Mouse (Mus musculus) ovary, adult 18-20 months (tissue): Measurements from ENCODE around the gene Artn.

Experiments
- DNase-seq: peaks from one replicate; pipeline ENCODE4 v3.0.0; 2022; ENCODE audit warnings: low spot score, mixed read lengths

The Artn gene

DNA sequence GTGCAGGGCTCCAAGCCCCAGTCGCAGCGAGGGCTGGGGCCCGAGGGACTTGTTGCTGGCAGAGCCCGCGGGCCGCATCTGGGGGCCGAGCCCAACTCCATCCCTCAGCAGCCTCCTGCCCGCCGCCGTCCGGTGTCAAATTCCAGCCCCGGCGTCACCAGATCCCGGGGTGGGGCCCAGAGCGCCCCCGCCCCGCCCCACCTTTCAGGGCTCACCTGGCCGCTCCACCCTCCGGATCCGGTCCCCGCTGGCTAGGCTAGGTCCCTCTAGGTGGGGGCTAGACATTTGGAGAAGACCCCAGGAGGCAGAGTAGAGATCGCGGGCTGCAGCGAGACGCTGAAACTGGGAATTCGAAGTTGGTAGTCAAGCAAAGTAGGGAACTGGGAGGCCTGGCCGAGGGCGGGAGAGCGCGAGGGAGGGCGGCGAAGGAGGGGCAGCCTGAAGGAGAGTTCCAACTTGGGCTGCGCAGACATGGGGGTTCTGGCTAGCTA, at the start of gene Artn:
Artn (minus strand) TSS at position 373 of the 491 bp plus-strand sequence.
- no peak for DNase-seq

DNA sequence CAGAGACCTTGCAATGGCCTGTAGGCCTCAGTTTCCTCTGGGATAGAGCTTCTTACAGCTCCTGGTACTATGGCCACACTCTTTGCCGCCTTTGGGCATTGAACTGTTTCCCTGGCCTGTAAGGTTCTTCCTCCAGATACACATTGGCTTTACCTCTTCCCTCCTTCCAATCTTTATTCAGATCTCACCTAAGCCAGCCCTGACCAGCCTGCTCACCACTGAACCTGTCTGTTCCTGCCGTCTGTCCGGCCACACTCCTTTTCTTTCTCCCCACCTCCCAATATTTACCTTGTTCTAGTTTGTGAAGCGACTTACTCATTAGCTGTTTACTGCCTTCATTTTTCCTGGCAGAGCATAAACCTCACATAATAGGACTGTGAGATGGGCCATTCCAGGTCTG, 49.6 kb upstream of the Artn start:
- DNase-seq, result no peak

GRCm38 (mm10) chr4:117978282-117978681, 48.7 kb upstream of the Artn start:
- DNase-seq, result no peak

DNA sequence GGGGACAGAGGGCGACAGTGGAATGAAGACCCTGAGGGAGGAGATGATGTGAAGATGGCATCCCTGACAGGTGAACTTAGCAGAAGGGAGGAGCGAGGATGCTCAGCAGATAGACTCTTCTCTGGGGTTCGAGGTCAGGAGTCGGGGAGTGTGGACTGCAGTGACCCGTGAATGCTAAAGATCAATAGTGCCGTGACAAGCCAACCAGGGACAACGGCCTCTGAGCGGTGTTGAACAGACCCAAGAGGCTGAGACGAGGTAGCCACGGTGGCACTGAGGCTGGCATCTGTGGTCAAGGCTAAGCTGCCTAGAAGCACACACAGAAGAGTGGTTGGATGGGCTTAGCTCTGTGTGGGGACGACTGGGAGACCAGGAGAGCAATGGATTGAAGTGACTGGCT, 48.3 kb upstream of the Artn start:
- DNase-seq, result no peak

DNA sequence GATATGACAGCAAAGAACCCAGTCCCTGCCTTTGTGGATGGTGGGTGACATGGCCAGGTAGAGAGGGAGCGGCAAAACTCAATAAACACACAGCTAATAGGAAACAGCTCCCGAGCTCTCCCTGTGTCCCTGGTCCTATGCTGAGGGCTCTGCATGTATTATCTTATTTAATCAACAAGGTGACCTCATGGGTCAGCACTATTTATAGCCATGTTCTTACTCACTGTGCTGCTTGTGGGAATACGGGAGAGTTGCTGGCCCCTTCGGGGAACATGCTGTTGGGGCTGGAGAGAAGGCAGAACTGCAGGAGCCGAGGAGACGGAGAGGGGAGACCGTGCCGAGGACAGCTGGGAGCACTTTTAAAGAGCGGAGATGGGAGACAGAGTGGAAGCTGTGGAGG, 47.8 kb upstream of the Artn start:
- no peak for DNase-seq

DNA sequence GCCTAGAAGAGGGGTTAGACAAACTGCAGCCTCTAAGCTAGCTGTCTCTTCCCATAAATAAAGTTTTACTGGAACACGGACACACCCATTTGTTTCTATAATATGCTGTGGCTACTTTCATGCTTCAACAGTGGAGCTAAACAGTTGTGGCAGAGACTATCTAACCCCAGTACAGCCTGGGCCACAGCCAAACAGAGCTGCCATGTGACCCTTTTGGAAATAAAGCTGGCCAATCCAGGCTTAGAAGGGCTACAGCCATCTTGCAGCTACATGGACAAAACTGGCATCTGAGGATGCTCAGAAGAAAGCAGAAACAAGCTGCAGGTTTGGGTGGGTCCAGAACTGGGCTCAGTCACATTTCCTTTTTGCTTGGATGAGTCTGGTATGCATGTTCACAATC, 46.3 kb upstream of the Artn start:
- DNase-seq, result no peak

DNA sequence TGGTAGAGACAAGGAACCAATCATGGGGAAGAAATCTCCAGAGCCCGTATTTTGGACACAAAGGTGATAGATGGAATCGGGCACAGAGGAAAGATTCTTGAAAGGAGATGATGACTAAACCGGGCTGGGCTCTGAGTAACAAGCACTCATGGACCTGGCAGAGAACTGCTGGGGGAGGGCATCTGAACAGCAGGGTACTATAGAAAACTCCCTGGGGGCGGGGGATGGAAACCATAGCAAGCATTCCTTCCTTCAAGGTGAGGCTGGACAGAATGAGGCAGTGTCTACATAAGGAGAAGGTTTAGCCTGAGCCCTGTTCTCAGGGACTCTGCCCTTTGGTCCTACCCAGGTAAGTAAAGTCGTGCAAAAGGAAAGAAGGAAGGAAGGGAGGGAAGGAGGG, 45.2 kb upstream of the Artn start:
- DNase-seq, result no peak

GRCm38 (mm10) chr4:117972999-117973398, 43.4 kb upstream of the Artn start:
- DNase-seq, result no peak

GRCm38 (mm10) chr4:117964346-117965025, 34.9 kb upstream of the Artn start:
- no peak for DNase-seq

DNA sequence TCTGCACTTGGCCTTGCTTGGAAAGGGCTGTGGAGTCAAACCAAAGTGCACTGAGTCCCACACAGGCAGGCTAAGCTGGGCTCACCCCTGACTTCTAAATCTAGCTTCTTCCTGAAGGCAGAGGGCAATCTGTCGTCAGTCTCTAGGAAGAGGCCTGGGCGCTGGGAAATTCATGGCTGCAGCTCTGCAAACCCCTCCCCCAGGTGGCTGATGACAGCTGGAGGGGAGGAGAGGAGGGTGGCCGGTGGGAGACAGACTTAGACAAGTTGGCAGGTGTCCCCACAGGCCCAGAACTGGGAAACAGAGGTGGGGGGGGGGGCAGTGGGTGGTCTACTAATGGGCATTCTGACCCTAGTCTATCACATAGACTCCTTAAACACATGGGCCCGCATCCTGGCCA, 27.9 kb upstream of the Artn start:
- no peak for DNase-seq

GRCm38 (mm10) chr4:117947493-117947892, 17.9 kb upstream of the Artn start:
- DNase-seq, result no peak

- peak; percentile 25 for DNase-seq
These were observed 17.2 kb upstream of the Artn start for GRCm38 (mm10) chr4:117946639-117947305.

- no peak for DNase-seq
These were observed 13.8 kb upstream of the Artn start for GRCm38 (mm10) chr4:117943317-117943716.

- no peak for DNase-seq
These were observed 7.4 kb upstream of the Artn start for GRCm38 (mm10) chr4:117936964-117937363.

DNA sequence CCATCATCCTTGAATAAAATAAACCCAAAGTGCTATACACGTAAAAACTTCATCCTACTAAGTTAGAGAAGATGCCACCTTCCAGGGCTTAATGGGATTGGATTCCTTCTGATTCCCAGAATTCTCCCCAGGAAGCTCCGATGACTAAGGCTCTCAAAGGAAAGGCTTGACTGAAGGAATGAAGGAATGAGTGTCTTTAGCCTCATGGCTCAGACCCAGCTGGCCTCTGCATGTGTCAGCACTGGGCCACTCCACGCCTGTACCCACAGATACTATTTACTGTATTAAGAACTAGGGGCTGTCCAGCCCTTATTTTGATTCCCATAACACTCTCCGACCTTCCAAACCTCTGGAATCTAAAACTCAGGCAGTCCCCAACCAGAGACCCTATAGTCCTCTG, 4.5 kb upstream of the Artn start:
- DNase-seq, result no peak

- DNase-seq, result no peak
These were observed 3.7 kb upstream of the Artn start for GRCm38 (mm10) chr4:117933248-117933647.

GRCm38 (mm10) chr4:117928699-117929241, 793 bp downstream of the Artn start:
- DNase-seq, result no peak

- DNase-seq, result no peak
These were observed 1.3 kb downstream of the Artn start for GRCm38 (mm10) chr4:117928234-117928633.

- DNase-seq, result no peak
These were observed 2.7 kb downstream of the Artn start for GRCm38 (mm10) chr4:117926545-117927482.

DNA sequence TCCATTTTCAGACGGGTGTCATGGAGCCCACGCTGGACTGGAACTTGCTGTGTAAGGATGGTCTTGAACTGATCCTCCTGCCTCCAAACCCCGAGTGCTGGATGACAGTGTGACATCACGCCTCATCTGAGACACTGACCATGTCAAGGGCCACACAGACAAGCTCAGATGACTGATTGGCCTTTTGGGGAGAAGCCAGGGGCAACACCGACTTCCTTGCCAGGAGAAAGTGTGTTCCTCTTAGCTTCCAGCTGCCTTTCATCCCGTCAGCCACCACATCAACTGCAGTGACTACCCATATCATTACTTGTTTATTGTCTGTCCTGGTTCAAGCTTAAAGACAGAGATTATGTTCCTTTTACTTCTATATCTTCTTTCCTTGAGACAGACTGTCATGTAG, 4.6 kb downstream of the Artn start:
- no peak for DNase-seq

DNA sequence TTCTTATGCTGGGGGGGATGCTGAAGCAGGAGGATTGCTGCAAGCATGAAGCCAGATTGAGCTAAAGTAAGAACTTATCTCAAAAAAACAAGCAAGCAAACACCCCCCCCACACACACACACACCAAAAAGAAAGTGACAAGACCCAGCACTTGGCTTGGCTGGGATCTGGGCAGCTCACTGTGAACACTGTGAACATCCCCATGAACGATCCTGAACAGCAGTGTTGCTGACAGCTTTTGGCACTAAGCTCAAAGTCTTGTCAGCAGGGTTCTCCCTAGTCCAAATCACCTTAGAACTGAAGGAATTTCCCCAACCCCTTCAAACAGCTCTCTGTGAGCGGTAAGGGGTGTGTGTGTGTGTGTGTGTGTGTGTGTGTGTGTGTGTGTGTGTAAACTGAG, 6.1 kb downstream of the Artn start:
- DNase-seq, result no peak

DNA sequence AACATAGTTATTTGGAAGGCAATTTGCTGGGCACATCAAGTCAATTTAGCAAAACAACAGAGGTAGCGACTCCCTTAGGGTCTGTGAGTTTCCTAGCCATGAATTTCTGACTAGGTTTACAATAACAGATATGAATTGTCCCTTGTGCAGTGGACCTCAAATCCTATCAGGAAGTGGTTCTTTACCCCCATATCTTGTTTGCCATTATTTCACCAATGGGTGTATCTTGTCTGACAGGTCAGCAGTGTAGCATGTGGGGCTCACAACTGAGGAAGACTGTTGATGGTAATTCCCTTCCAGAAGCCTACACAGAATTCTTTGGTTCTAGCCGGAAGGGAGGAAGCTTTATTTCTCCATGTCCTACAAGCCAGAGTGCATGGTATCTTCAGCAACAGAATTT, 8.2 kb downstream of the Artn start:
- no peak for DNase-seq
